Mouse (Mus musculus) adrenal gland, postnatal 4 days (tissue): ENCODE measurements around the gene C3. TPM values are rescaled to one million over a fixed set of nuclear protein-coding genes. Genes with fewer than 3 reads are reported as not detected.

Experiments
- DNase-seq, 2 experiments: peaks; one replicate each; pipeline ENCODE4 v3.0.0; 2021 to 2022; ENCODE audit warnings: low spot score in 2 of 2, mixed read lengths in 2 of 2
- total RNA-seq, 2 experiments: library from RNA; stranded (reverse); gene quantifications; 2 replicates each; pipeline ENCODE4 v1.2.3; 2021

Gene C3
- total RNA-seq, 2 experiments from 2014 or later: 60.7 to 452 TPM

GRCm38 (mm10) chr17:57223313-57223712, 4.6 kb downstream of the C3 start:
- DNase-seq: no peak

DNA sequence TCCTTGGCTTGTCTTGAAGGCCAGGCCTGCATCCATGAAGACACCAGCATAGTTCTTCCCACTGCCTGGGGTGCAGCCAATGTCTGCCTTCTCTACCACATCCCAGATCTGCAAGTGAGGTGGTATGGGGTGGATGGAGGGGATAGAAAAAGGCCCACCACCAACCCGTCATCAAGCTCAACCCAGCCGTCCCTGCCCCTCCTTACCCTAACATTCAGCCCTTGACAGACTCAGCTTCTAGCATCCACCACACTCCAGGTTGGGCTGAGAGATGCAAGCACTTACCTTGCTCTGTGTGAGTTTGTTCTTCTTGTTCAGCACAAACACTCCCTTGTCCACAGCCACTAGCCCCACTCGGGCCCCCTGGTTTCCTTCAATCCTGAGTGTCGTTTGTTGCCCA, 6.0 kb downstream of the C3 start:
- no peak for DNase-seq

GRCm38 (mm10) chr17:57219884-57220207, 8.1 kb downstream of the C3 start:
- DNase-seq: no peak

- peak; percentile 54 to 58 for DNase-seq
Measured at GRCm38 (mm10) chr17:57219167-57219883, 8.6 kb downstream of the C3 start.

DNA sequence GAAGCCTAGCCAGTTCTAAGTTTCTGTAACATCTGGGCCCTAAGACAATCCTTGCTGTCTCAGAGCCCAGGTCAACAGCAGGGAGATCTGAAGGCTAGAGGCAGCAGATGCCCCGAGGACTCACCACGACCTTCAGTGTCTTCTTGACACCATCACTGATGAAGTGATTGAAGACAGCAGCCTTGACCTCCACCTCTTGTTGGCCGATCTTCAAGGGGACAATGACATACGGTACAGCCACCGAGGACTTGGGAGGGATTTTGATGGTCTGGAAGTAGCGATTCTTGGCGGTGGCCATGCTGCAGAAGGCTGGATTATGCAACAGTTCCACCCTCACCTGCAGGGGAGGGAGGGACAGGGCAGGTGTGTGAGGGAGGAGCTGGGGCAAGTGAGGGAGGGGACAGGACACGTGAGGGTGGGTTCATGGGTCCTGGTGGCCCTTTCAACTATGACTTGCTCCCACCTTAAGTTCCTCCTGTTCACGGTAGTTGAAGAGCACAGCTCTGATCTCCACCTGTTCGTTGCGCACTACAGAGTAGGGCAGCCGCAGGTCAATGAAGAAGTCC, 9.5 kb downstream of the C3 start:
- DNase-seq: no peak

- DNase-seq: no peak
Measured at GRCm38 (mm10) chr17:57214676-57215387, 13.1 kb downstream of the C3 start.

DNA sequence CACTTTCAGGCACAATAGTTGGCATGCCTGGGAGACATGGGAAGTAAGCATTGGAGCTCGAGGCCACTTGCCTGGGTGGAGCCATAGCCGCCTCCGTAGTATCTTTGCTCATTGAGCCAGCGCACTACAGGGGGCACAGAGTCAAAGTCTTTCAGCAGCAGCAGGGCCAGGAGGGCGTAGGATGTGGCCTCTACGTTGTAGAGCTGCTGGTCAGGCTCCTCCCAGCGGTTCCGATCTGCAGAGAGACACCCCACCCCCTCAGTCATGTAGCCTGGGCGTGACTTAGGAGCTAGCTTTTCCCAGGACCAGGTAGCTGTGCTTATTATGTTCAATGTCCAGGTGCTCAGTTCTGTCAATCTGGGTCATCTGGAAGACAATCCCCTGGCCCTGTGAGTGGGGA, 16.4 kb downstream of the C3 start:
- DNase-seq: no peak

DNA sequence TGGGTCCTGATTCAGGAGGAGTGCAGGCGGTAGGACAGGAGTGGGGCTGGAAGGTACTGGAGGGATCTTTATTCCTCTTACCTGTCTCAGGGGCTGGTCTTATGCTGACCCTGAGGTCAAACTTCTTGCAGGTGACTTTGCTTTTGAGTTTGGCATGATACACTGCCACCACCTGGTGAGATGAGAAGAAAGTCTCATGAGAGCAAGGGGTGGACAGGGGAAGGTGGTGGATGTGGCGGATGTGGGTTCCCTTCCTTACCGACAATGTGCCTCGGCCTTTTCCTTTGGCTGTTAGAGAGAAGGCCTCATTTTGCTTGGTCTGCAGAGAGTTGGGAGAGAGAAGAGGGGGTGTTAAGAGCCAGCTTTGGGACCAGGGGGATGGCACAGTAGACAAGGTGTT, 18.6 kb downstream of the C3 start:
- DNase-seq: no peak

GRCm38 (mm10) chr17:57207938-57208337, 20.0 kb downstream of the C3 start:
- no peak for DNase-seq

- DNase-seq: no peak
Measured at GRCm38 (mm10) chr17:57201841-57202724, 25.9 kb downstream of the C3 start.

DNA sequence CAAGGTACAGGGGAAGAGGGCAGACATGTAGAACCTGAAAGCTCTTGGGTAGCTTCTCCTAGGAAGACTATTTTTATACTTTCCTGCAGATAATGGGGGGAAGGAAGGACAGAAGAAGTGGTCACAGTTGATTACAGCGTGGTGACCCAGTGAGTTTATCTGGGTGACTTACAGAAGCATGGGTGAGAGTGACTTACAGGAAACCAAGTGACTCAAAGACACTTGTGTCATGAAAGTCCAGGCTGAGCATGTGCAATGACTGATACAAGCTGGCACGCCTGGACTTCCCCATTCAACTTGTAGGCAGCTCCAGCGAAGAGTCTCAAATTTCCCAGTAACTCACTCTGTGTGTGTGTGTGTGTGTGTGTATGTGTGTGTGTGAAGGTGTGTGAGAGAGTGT, 29.7 kb downstream of the C3 start:
- no peak for DNase-seq

GRCm38 (mm10) chr17:57195326-57196010, 32.5 kb downstream of the C3 start:
- DNase-seq: no peak

GRCm38 (mm10) chr17:57194771-57195170, 33.2 kb downstream of the C3 start:
- no peak for DNase-seq

DNA sequence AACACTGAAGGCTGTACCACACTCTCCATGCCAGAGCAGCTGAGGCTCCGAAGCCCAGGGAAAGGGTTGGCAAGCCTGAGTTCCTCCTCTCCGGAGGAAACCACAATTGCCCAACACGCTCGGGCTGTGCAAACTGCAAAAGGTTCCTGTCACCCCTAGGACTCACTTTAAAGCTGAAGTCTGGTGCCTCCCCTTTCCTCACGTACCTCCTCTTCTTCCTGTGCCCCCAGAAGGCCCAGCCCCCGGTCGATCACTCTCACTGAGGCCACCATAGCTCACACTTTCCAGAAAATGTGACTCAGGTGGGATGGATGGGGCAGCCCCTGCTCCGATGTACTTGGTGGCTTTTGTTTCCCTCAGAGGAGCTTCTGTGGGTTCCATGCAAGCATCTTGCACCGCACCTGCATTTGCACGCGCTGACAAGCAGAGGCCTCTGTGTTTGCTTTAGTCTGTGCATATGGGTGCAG, 33.9 kb downstream of the C3 start, which contains the start of gene Tnfsf14:
Gene Tnfsf14 (minus strand): TSS at position 137 of the 467 bp plus-strand sequence.
- DNase-seq: no peak

- no peak for DNase-seq
Measured at GRCm38 (mm10) chr17:57188510-57189192, 39.3 kb downstream of the C3 start.

DNA sequence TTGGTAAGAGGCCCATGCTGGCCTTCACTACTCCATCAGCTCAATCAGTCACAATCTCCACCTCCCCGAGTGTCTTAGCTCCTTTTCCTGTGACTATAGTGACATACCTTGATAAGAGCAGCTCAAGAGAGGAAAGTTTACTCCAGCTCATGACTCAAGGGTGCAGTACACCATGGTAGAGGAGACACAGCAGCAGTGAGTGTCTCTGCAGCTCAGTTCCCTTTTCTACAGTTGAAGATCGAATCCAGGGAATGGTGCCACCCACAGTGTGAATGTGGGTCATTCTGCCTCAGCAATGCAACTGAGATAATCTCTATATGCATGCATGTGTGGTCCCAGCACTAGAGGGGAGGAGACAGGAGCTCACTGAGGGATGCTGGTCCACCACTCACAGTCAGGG, 42.3 kb downstream of the C3 start:
- no peak for DNase-seq

DNA sequence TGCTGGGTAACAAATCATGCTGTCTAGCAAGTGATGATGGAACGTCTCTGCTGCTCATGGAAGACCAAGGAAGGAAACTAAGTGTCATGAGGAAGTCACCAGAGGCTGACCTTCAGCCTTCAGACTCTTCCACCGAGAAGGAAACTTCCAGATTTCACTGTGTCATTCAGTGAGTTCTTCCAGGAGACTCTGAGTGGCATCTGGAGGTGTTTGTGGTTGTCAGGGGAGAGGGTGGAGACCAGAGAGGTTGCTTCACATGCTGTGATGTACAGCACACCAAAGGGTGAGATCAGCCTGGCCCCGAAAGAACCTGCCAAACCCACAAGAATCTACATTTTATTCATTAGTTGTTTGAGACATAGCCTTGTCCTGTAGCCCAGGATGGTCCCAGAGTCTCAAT, 45.1 kb downstream of the C3 start:
- no peak for DNase-seq

GRCm38 (mm10) chr17:57180363-57180762, 47.6 kb downstream of the C3 start:
- no peak for DNase-seq

DNA sequence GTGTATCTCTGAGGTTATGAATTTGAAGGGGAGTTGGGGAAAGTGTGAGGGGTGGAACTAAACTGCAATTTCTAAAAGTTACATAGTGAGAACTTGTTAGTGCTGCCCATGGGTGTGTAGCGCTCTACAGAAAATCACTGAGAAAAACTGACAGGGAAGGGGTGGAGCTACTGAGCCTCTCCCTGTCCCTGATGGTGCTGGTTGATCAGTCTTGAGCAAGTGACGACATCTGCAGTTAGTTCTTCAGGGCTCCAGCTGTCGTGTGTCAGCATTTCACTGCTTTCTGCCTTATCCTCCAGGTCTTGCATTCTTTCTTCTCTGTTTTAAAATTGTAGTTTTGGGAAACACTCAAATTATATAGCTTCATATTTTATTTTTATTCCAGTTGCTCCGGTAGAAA, 54.6 kb downstream of the C3 start:
- no peak for DNase-seq

GRCm38 (mm10) chr17:57172378-57172777, 55.6 kb downstream of the C3 start:
- DNase-seq: no peak
